Mouse (Mus musculus) 416B (cell line): ENCODE results near the gene Hnf4a.
A peak's percentile ranks its signal among the peaks of the same experiment; 100 is the strongest.

Experiments
- DNase-seq: peaks from one replicate; pipeline ENCODE4 v3.0.0; 2011; ENCODE audit warnings: low read depth

Hnf4a gene

GRCm38 (mm10) chr2:163552518-163552929 is 45.9 kb downstream of the Hnf4a start:
- no peak for DNase-seq

- no peak for DNase-seq
Observed at GRCm38 (mm10) chr2:163554425-163554982, 47.9 kb downstream of the Hnf4a start.

GRCm38 (mm10) chr2:163554996-163555395 is 48.4 kb downstream of the Hnf4a start:
- no peak for DNase-seq

- DNase-seq: no peak
Observed at GRCm38 (mm10) chr2:163555417-163555816, 48.8 kb downstream of the Hnf4a start.

GRCm38 (mm10) chr2:163558548-163558947 is 51.9 kb downstream of the Hnf4a start:
- no peak for DNase-seq

- DNase-seq: no peak
Observed at GRCm38 (mm10) chr2:163559236-163559635, 52.6 kb downstream of the Hnf4a start.

GRCm38 (mm10) chr2:163560247-163560646 is 53.6 kb downstream of the Hnf4a start:
- no peak for DNase-seq

GRCm38 (mm10) chr2:163561258-163561948 is 54.8 kb downstream of the Hnf4a start:
- DNase-seq: no peak

- no peak for DNase-seq
Observed at GRCm38 (mm10) chr2:163564646-163565045, 58.0 kb downstream of the Hnf4a start.

- no peak for DNase-seq
Observed at GRCm38 (mm10) chr2:163574321-163574720, 67.7 kb downstream of the Hnf4a start.

GRCm38 (mm10) chr2:163575248-163575647 is 68.6 kb downstream of the Hnf4a start:
- no peak for DNase-seq

GRCm38 (mm10) chr2:163577986-163578385 is 71.4 kb downstream of the Hnf4a start:
- DNase-seq: no peak

- no peak for DNase-seq
Observed at GRCm38 (mm10) chr2:163580069-163580945, 73.7 kb downstream of the Hnf4a start.

- DNase-seq: no peak
Observed at GRCm38 (mm10) chr2:163583226-163584087, 76.8 kb downstream of the Hnf4a start.

- no peak for DNase-seq
Observed at GRCm38 (mm10) chr2:163584088-163584426, 77.4 kb downstream of the Hnf4a start.

GRCm38 (mm10) chr2:163586384-163587261 is 80.0 kb downstream of the Hnf4a start:
- DNase-seq: peak; percentile 54

- DNase-seq: peak; percentile 23
Observed at GRCm38 (mm10) chr2:163587506-163587905, 80.9 kb downstream of the Hnf4a start.

GRCm38 (mm10) chr2:163590211-163590610 is 83.6 kb downstream of the Hnf4a start:
- DNase-seq: peak; percentile 29

- DNase-seq: no peak
Observed at GRCm38 (mm10) chr2:163590996-163591395, 84.4 kb downstream of the Hnf4a start.

GRCm38 (mm10) chr2:163592084-163592483 is 85.5 kb downstream of the Hnf4a start:
- peak; percentile 57 for DNase-seq
